Mouse (Mus musculus) liver, embryonic 14.5 days (tissue): ENCODE measurements around the gene Syn2.

Source experiments
- CTCF ChIP-seq: IDR thresholded peaks from 2 replicates; pipeline ENCODE4 v1.5.1; 2016; ENCODE audit warnings: antibody characterized with exemption, low read depth, control low read depth
- EP300 ChIP-seq: IDR thresholded peaks from 2 replicates; pipeline ENCODE4 v1.6.1; 2016; ENCODE audit warnings: antibody characterized with exemption, low read depth

DNA sequence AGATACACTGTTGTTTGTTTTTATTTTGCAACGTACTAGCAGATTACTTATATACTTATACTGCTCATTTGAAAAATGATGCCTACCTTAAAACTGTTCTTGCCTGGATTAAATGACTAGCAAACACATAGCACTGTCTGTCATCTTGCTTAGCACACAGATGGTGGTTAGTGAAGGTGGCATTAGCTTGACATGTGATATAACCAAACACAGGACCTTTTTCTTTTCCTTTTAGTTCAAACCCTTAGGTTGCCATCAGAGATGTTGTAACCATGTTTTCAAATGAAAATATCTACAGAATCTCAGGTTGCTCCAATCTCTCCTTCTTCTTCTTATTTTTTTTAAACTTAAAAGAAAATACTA, 9.4 kb upstream of the Syn2 start:
- TF ChIP-seq CTCF (no peak), EP300 (no peak)
